Mouse (Mus musculus): Measurements from ENCODE around the gene Aifm1. TPM values are rescaled to one million over a fixed set of nuclear protein-coding genes. Genes with fewer than 3 reads are reported as not detected.
A peak's percentile ranks its signal among the peaks of the same experiment; 100 is the strongest.

Gene Aifm1
- polyA plus RNA-seq, 1 experiment from 2014 or later, result 45.9 TPM

GRCm38 (mm10) chrX:48428241-48428640, 85.1 kb downstream of the Aifm1 start:
- Histone ChIP-seq H3K9ac (ENCODE audit: low read length) (no peak overlapping the region), H3K4me1 (replicated peaks; ENCODE audit: control insufficient read depth, insufficient read depth) (no peaks in the 10 kb centered on the region), H3K27ac (replicated peaks) (peak overlapping the region; percentile 56), H3K27me3 (ENCODE audit: control insufficient read depth, insufficient read depth, low read length) (no peaks in the 10 kb centered on the region), H3K4me3 (ENCODE audit: low read depth, low read length) (no peak overlapping the region), H3K4me2 (replicated peaks; ENCODE audit: low read depth) (no peak overlapping the region), H3K9me3 (ENCODE audit: control insufficient read depth, low read length) (no peaks in the 10 kb centered on the region), H3K36me3 (ENCODE audit: control insufficient read depth, insufficient read depth, low read length) (no peaks in the 10 kb centered on the region)
- ATAC-seq (ENCODE audit: low FRiP score, low TSS enrichment), result no peak
- 74% methylated on average over 6 of the region's 6 CpGs for WGBS
- no peak for DNase-seq (ENCODE audit: low spot score)
- TF ChIP-seq CTCF (IDR thresholded peaks at IDR 0.05; ENCODE audit: low read depth), result no peak
- no peak for TF ChIP-seq EP300 (optimal IDR thresholded peaks at IDR 0.05)

- ATAC-seq (ENCODE audit: low FRiP score, low TSS enrichment) (no peak), DNase-seq (ENCODE audit: low spot score) (peak; percentile 49)
- 47% methylated on average over 7 of the region's 7 CpGs for WGBS
- no peaks in the 10 kb centered on the region for H3K36me3 ChIP-seq (ENCODE audit: control insufficient read depth, insufficient read depth, low read length)
- no peak overlapping the region for H3K9ac ChIP-seq (ENCODE audit: low read length)
- TF ChIP-seq CTCF (IDR thresholded peaks at IDR 0.05; ENCODE audit: low read depth), result no peak
- H3K27ac ChIP-seq (replicated peaks), result no peak overlapping the region
- H3K4me3 ChIP-seq (ENCODE audit: low read depth, low read length), result no peak overlapping the region
- H3K9me3 ChIP-seq (ENCODE audit: control insufficient read depth, low read length), result no peaks in the 10 kb centered on the region
- H3K27me3 ChIP-seq (ENCODE audit: control insufficient read depth, insufficient read depth, low read length), result no peaks in the 10 kb centered on the region
- no peak overlapping the region for H3K4me2 ChIP-seq (replicated peaks; ENCODE audit: low read depth)
- H3K4me1 ChIP-seq (replicated peaks; ENCODE audit: control insufficient read depth, insufficient read depth), result no peaks in the 10 kb centered on the region
Observed at GRCm38 (mm10) chrX:48425280-48425679, 88.1 kb downstream of the Aifm1 start.

Other genes starting within 250 kb of the Aifm1 start
- 2.1 and 2.2 TPM in 2 replicates for gene Bcorl1, start 172.2 kb downstream of the Aifm1 start, polyA plus RNA-seq (2015; fragmentation: Nextera tagmentation; extraction: Ambion mirVana)
- 4.1 and 4.5 TPM in 2 replicates for gene Elf4, start 50.4 kb downstream of the Aifm1 start, polyA plus RNA-seq (2015; fragmentation: Nextera tagmentation; extraction: Ambion mirVana)
- gene Rab33a, start 5.7 kb upstream of the Aifm1 start, polyA plus RNA-seq (2015; fragmentation: Nextera tagmentation; extraction: Ambion mirVana), result 2.4 and 2.5 TPM in 2 replicates
- 3.8 and 3.9 TPM in 2 replicates for gene Zfp280c, start 80.9 kb upstream of the Aifm1 start, polyA plus RNA-seq (2015; fragmentation: Nextera tagmentation; extraction: Ambion mirVana)
- 7.0 and 8.1 TPM in 2 replicates for gene Slc25a14, start 109.8 kb upstream of the Aifm1 start, polyA plus RNA-seq (2015; fragmentation: Nextera tagmentation; extraction: Ambion mirVana)
- not detected in 2 replicates for gene Gpr119, start 160.9 kb upstream of the Aifm1 start, polyA plus RNA-seq (2015; fragmentation: Nextera tagmentation; extraction: Ambion mirVana)
- gene Rbmx2, start 181.4 kb upstream of the Aifm1 start, polyA plus RNA-seq (2015; fragmentation: Nextera tagmentation; extraction: Ambion mirVana), result 11.0 and 12.5 TPM in 2 replicates